Mouse (Mus musculus) heart, embryonic 10.5 days (tissue): Measurements from ENCODE around the gene Pax5. TPM values are rescaled to one million over a fixed set of nuclear protein-coding genes. Genes with fewer than 3 reads are reported as not detected.

Experiments
- DNase-seq: peaks from one replicate; pipeline ENCODE4 v3.0.0-alpha.2; 2017; ENCODE audit warnings: low spot score
- H3K27ac ChIP-seq: fragments of 300-500 bp; sonication (generic); 2 replicates; pipeline ENCODE4 v1.5.1; 2016; ENCODE audit warnings: mild to moderate bottlenecking
- H3K27me3 ChIP-seq: fragments of 300-500 bp; sonication (generic); 2 replicates; pipeline ENCODE4 v1.6.1; 2016; ENCODE audit warnings: mild to moderate bottlenecking; ENCODE audit not compliant: poor library complexity, insufficient read depth, severe bottlenecking
- H3K36me3 ChIP-seq: fragments of 300-500 bp; sonication (generic); 2 replicates; pipeline ENCODE4 v1.6.1; 2016; ENCODE audit warnings: mild to moderate bottlenecking, moderate library complexity
- H3K4me1 ChIP-seq: fragments of 300-500 bp; sonication (generic); 2 replicates; pipeline ENCODE4 v1.6.1; 2016; ENCODE audit warnings: mild to moderate bottlenecking
- H3K4me3 ChIP-seq: fragments of 300-500 bp; sonication (generic); 2 replicates; pipeline ENCODE4 v1.5.1; 2016; ENCODE audit warnings: mild to moderate bottlenecking, moderate library complexity
- H3K9me3 ChIP-seq: fragments of 300-500 bp; sonication (generic); 2 replicates; pipeline ENCODE4 v1.6.1; 2016; ENCODE audit warnings: mild to moderate bottlenecking, moderate library complexity
- WGBS: fragments of 180-500 bp; shearing (Covaris S2); methylation state at CpG from one replicate; pipeline ENCODE4 v1.1.7; 2016; 5-methylcytosine and 5-hydroxymethylcytosine counted together
- polyA plus RNA-seq: library from polyadenylated mRNA; unstranded; fragments of >200 nt; fragmentation: Nextera tagmentation; extraction: Ambion mirVana; gene quantifications from 2 replicates; pipeline ENCODE4 v1.2.1, GENCODE M21; 2016

The Pax5 gene
- polyA plus RNA-seq, 1 experiment from 2014 or later, result 0.03 TPM

GRCm38 (mm10) chr4:44702011-44702527, 8.2 kb downstream of the Pax5 start:
- Histone ChIP-seq H3K27me3 (peaks cover 100% of the 10 kb centered on the region), H3K4me1 (peaks cover 19% of the 10 kb centered on the region), H3K9me3 (no peaks in the 10 kb centered on the region), H3K36me3 (no peaks in the 10 kb centered on the region), H3K4me3 (no peak overlapping the region), H3K27ac (no peak overlapping the region)
- WGBS, result 2% methylated on average over 25 of the region's 25 CpGs
- DNase-seq, result no peak

DNA sequence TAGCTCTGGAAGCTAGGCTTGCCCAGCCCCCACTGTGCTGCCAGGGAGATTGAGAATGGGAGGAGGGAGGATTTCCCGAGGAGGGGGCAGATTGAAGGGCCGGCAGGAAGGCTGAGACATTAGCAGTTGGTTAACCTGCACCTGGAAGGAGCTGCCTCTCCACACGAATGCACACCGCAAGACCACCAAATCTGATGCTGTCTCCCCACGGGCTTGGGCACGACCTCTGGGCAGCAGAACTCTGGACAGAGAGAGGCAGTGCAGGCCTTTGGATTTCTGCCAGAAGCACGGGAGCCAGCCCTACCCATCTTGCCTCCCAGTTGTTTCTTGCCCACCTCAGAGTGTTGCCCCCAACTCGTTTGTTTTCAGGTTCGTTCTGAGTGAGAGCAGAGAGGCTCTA, 8.8 kb downstream of the Pax5 start:
- under 1% methylated on average over 9 of the region's 9 CpGs for WGBS
- Histone ChIP-seq H3K9me3 (no peaks in the 10 kb centered on the region), H3K27me3 (peaks cover 96% of the 10 kb centered on the region), H3K4me3 (no peak overlapping the region), H3K27ac (no peak overlapping the region), H3K4me1 (peaks cover 19% of the 10 kb centered on the region), H3K36me3 (no peaks in the 10 kb centered on the region)
- no peak for DNase-seq

- Histone ChIP-seq H3K4me3 (no peak overlapping the region), H3K27me3 (peaks cover 75% of the 10 kb centered on the region)
- DNase-seq, result no peak
Measured at GRCm38 (mm10) chr4:44696676-44697075, 13.6 kb downstream of the Pax5 start.

GRCm38 (mm10) chr4:44694369-44694768, 15.9 kb downstream of the Pax5 start:
- Histone ChIP-seq H3K9me3 (no peaks in the 10 kb centered on the region), H3K36me3 (no peaks in the 10 kb centered on the region), H3K4me1 (no peaks in the 10 kb centered on the region), H3K4me3 (no peak overlapping the region), H3K27ac (no peak overlapping the region), H3K27me3 (peaks cover 56% of the 10 kb centered on the region)
- no peak for DNase-seq
- 71% methylated on average over 15 of the region's 15 CpGs for WGBS

More at GRCm38 (mm10) chr4:44696676-44697075, 13.6 kb downstream of the Pax5 start:
- Histone ChIP-seq H3K9me3 (no peaks in the 10 kb centered on the region), H3K36me3 (no peaks in the 10 kb centered on the region), H3K4me1 (no peaks in the 10 kb centered on the region), H3K27ac (no peak overlapping the region)

DNA sequence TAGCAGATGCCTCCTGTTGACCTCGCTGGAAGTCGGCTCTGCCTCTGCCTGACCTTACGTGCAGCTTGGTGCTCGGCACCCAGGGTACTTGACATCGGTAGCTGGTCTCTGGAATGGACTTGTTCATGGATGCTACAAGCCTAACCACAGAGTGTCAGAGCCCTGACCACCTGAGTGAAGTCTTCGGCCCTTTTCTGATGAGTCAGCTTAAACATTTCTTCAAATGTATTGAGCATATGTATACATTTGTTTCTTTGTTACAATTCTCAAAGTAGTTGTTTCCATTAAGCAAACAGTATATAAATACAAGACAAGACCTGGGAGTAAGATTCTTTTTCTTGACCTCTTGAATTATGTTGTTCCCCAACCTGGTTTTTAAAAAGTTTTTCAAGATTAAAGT, 24.7 kb downstream of the Pax5 start:
- DNase-seq, result no peak
- H3K9me3 ChIP-seq, result no peaks in the 10 kb centered on the region
- H3K27me3 ChIP-seq, result 0 out of 2 replicates have a peak, but pooled peaks cover 6% of the 10 kb centered on the region
- no peak overlapping the region for H3K4me3 ChIP-seq
- H3K4me1 ChIP-seq, result no peaks in the 10 kb centered on the region
- 65% methylated on average over 6 of the region's 6 CpGs for WGBS
- no peak overlapping the region for H3K27ac ChIP-seq
- H3K36me3 ChIP-seq, result no peaks in the 10 kb centered on the region

- no peak overlapping the region for H3K4me3 ChIP-seq
- WGBS, result 61% methylated on average over 6 of the region's 6 CpGs
- no peaks in the 10 kb centered on the region for H3K36me3 ChIP-seq
- no peak for DNase-seq
- H3K27ac ChIP-seq, result no peak overlapping the region
- peaks cover 15% of the 10 kb centered on the region for H3K27me3 ChIP-seq
- H3K4me1 ChIP-seq, result no peaks in the 10 kb centered on the region
- H3K9me3 ChIP-seq, result no peaks in the 10 kb centered on the region
Measured at GRCm38 (mm10) chr4:44680242-44680897, 29.9 kb downstream of the Pax5 start.

- 60% methylated on average over 5 of the region's 5 CpGs for WGBS
- no peaks in the 10 kb centered on the region for H3K9me3 ChIP-seq
- H3K36me3 ChIP-seq, result no peaks in the 10 kb centered on the region
- peaks cover 25% of the 10 kb centered on the region for H3K27me3 ChIP-seq
- no peak overlapping the region for H3K27ac ChIP-seq
- no peak for DNase-seq
- no peak overlapping the region for H3K4me3 ChIP-seq
- no peaks in the 10 kb centered on the region for H3K4me1 ChIP-seq
Measured at GRCm38 (mm10) chr4:44678641-44679040, 31.6 kb downstream of the Pax5 start.

DNA sequence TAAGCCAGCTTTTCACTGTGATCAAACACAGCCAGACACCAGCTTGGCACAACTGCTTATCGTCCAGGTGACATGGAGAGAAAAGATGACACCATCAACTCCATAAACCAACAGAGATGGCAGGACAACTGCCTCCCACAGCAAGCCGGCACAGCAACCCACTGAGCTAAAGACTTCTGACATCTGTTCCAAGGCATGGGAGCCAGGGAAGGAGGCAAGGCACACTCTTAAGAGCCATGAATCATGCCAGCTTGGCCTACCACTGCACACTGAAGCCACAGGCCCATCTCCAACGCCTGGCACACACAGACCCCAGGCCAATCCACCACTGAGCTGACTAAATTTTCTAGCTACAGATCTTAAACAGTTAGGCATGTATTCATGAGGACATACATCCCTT, 32.3 kb downstream of the Pax5 start:
- H3K9me3 ChIP-seq, result no peaks in the 10 kb centered on the region
- H3K4me3 ChIP-seq, result no peak overlapping the region
- no peak overlapping the region for H3K27ac ChIP-seq
- no peaks in the 10 kb centered on the region for H3K4me1 ChIP-seq
- no peaks in the 10 kb centered on the region for H3K36me3 ChIP-seq
- 71% methylated on average over 3 of the region's 3 CpGs for WGBS
- H3K27me3 ChIP-seq, result peaks cover 30% of the 10 kb centered on the region
- no peak for DNase-seq

GRCm38 (mm10) chr4:44674973-44675372, 35.3 kb downstream of the Pax5 start:
- no peak overlapping the region for H3K27ac ChIP-seq
- 0 out of 2 replicates have a peak, but pooled peaks cover 6% of the 10 kb centered on the region for H3K4me1 ChIP-seq
- H3K27me3 ChIP-seq, result peaks cover 47% of the 10 kb centered on the region
- H3K9me3 ChIP-seq, result no peaks in the 10 kb centered on the region
- WGBS, result 83% methylated on average over 8 of the region's 8 CpGs
- H3K4me3 ChIP-seq, result no peak overlapping the region
- no peak for DNase-seq
- H3K36me3 ChIP-seq, result no peaks in the 10 kb centered on the region

DNA sequence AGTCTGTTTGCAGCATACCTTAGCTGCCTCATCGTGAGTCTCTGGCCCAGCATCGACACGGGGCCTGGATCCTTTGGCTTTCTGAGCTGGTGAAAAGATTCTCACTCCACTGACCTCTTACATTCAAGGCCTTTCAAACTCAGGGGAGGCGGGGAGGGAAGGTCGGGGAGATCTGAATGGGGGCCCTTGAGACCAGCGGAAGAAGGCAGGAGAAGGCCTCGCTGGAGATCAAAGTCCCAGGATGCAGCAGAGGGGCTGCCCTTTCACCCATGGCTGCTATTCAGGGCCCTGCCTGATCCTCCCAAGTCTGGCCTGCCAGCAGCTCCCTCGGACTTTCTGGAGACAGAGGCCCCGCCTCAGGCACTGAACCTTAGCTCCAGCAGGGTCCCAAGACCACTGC, 36.6 kb downstream of the Pax5 start:
- H3K27ac ChIP-seq, result no peak overlapping the region
- no peaks in the 10 kb centered on the region for H3K9me3 ChIP-seq
- 56% methylated on average over 9 of the region's 9 CpGs for WGBS
- H3K4me1 ChIP-seq, result 0 out of 2 replicates have a peak, but pooled peaks cover 6% of the 10 kb centered on the region
- no peaks in the 10 kb centered on the region for H3K36me3 ChIP-seq
- peaks cover 37% of the 10 kb centered on the region for H3K27me3 ChIP-seq
- H3K4me3 ChIP-seq, result no peak overlapping the region
- DNase-seq, result no peak

GRCm38 (mm10) chr4:44672216-44672937, 37.9 kb downstream of the Pax5 start:
- Histone ChIP-seq H3K27me3 (peaks cover 50% of the 10 kb centered on the region), H3K9me3 (no peaks in the 10 kb centered on the region), H3K4me3 (no peak overlapping the region), H3K36me3 (no peaks in the 10 kb centered on the region), H3K27ac (no peak overlapping the region), H3K4me1 (0 out of 2 replicates have a peak, but pooled peaks cover 6% of the 10 kb centered on the region)
- DNase-seq, result no peak
- 58% methylated on average over 10 of the region's 10 CpGs for WGBS

DNA sequence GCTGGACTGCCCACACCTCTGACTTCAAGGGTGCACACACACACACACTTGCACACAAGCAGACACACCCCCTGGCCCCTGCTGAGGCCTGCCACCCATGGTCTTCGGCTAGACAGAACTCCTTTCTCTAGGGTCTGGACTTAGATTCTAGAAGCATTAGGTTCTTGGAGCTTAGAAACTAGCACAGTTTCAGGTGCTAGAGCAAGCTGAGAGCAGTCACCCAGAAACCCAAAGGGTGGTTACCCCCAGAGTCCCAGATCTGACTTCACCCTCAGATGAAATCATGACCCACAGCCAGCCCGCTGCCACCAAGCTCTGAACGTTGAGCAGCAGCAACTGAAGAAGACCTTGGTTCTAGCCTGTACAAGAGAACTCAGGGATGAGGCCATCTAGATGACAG, 38.8 kb downstream of the Pax5 start:
- 77% methylated on average over 3 of the region's 3 CpGs for WGBS
- H3K36me3 ChIP-seq, result no peaks in the 10 kb centered on the region
- H3K9me3 ChIP-seq, result no peaks in the 10 kb centered on the region
- no peak overlapping the region for H3K27ac ChIP-seq
- no peak overlapping the region for H3K4me3 ChIP-seq
- H3K27me3 ChIP-seq, result peaks cover 59% of the 10 kb centered on the region
- H3K4me1 ChIP-seq, result 0 out of 2 replicates have a peak, but pooled peaks cover 6% of the 10 kb centered on the region
- DNase-seq, result no peak

- WGBS, result 79% methylated on average over 2 of the region's 2 CpGs
- Histone ChIP-seq H3K36me3 (no peaks in the 10 kb centered on the region), H3K9me3 (no peaks in the 10 kb centered on the region), H3K4me1 (0 out of 2 replicates have a peak, but pooled peaks cover 6% of the 10 kb centered on the region), H3K27me3 (peaks cover 63% of the 10 kb centered on the region), H3K4me3 (no peak overlapping the region), H3K27ac (no peak overlapping the region)
- DNase-seq, result no peak
Measured at GRCm38 (mm10) chr4:44671035-44671434, 39.3 kb downstream of the Pax5 start.
